Mouse (Mus musculus) embryonic facial prominence, embryonic 14.5 days (tissue): ENCODE measurements around the gene Syt1. TPM values are rescaled to one million over a fixed set of nuclear protein-coding genes. Genes with fewer than 3 reads are reported as not detected.

ENCODE experiments used
- ATAC-seq: fragments of 200-750 bp; cut with Nextera tagmentation; 2 replicates; pipeline ENCODE4 v1.8.0; 2017; ENCODE audit warnings: low read depth, moderate number of reproducible peaks, moderate TSS enrichment
- DNase-seq: peaks from one replicate; pipeline ENCODE4 v3.0.0-alpha.2; 2015; ENCODE audit warnings: low spot score
- H3K27ac ChIP-seq: fragments of 300-500 bp; sonication (generic); replicated peaks from 2 replicates; pipeline ENCODE4 v1.5.1; 2014; ENCODE audit warnings: low read depth, mild to moderate bottlenecking, low read length, moderate library complexity
- H3K27me3 ChIP-seq: fragments of 300-500 bp; sonication (generic); replicated peaks from 2 replicates; pipeline ENCODE4 v1.6.1; 2014; ENCODE audit warnings: low read length; ENCODE audit not compliant: control insufficient read depth, insufficient read depth
- H3K36me3 ChIP-seq: fragments of 300-500 bp; sonication (generic); 2 replicates; pipeline ENCODE4 v1.6.1; 2014; ENCODE audit warnings: low read length, mixed read lengths; ENCODE audit not compliant: control insufficient read depth, insufficient read depth
- H3K4me1 ChIP-seq: fragments of 300-500 bp; sonication (generic); 2 replicates; pipeline ENCODE4 v1.6.1; 2014; ENCODE audit warnings: antibody characterized with exemption, low read length; ENCODE audit not compliant: control insufficient read depth, insufficient read depth
- H3K4me2 ChIP-seq: fragments of 300-500 bp; sonication (generic); 2 replicates; pipeline ENCODE4 v1.6.1; 2014; ENCODE audit warnings: low read depth, mild to moderate bottlenecking, low read length, moderate library complexity, mixed read lengths
- H3K4me3 ChIP-seq: fragments of 300-500 bp; sonication (generic); 2 replicates; pipeline ENCODE4 v1.5.1; 2014; ENCODE audit warnings: low read depth, mild to moderate bottlenecking, low read length
- H3K9ac ChIP-seq: fragments of 300-500 bp; sonication (generic); 2 replicates; pipeline ENCODE4 v1.6.1; 2014; ENCODE audit warnings: low read depth, mild to moderate bottlenecking, low read length, moderate library complexity, mixed read lengths
- H3K9me3 ChIP-seq: fragments of 300-500 bp; sonication (generic); 2 replicates; pipeline ENCODE4 v1.6.1; 2016; ENCODE audit warnings: low read length; ENCODE audit not compliant: control insufficient read depth
- WGBS: fragments of 180-500 bp; shearing (Covaris S2); extraction: QIAGEN DNeasy Blood & Tissue Kit; methylation state at CpG from one replicate; pipeline ENCODE4 v1.1.7; 2014; 5-methylcytosine and 5-hydroxymethylcytosine counted together
- polyA plus RNA-seq: library from polyadenylated mRNA; unstranded; fragments of >200 nt; fragmentation: Nextera tagmentation; extraction: Ambion mirVana; gene quantifications from 2 replicates; pipeline ENCODE4 v1.2.1, GENCODE M21; 2014

The Syt1 gene
- polyA plus RNA-seq, 1 experiment from 2014 or later, result 6.2 TPM

- Histone ChIP-seq H3K9ac (no peak overlapping the region), H3K9me3 (no peaks in the 10 kb centered on the region), H3K27ac (no peak overlapping the region), H3K36me3 (no peaks in the 10 kb centered on the region), H3K4me3 (no peak overlapping the region), H3K27me3 (no peaks in the 10 kb centered on the region), H3K4me1 (0 out of 2 replicates have a peak, but pooled peaks cover 8% of the 10 kb centered on the region), H3K4me2 (no peak overlapping the region)
- no peak for DNase-seq
- no peak for ATAC-seq
- WGBS, result 79% methylated on average over 5 of the region's 5 CpGs
Observed at GRCm38 (mm10) chr10:108571104-108571503, 439.7 kb downstream of the Syt1 start.

GRCm38 (mm10) chr10:108569568-108570139 is 441.1 kb downstream of the Syt1 start:
- peak; percentile 71; the same call in 1 of the 2 replicates for ATAC-seq
- 0 out of 2 replicates have a peak, but pooled peaks cover 8% of the 10 kb centered on the region for H3K4me1 ChIP-seq
- 87% methylated on average over 6 of the region's 6 CpGs for WGBS

GRCm38 (mm10) chr10:108568925-108569324 is 441.9 kb downstream of the Syt1 start:
- H3K27ac ChIP-seq, result no peak overlapping the region
- no peak overlapping the region for H3K4me2 ChIP-seq
- no peak for ATAC-seq
- no peaks in the 10 kb centered on the region for H3K27me3 ChIP-seq
- no peak overlapping the region for H3K4me3 ChIP-seq
- no peaks in the 10 kb centered on the region for H3K9me3 ChIP-seq
- DNase-seq, result no peak
- H3K4me1 ChIP-seq, result 0 out of 2 replicates have a peak, but pooled peaks cover 8% of the 10 kb centered on the region
- H3K36me3 ChIP-seq, result no peaks in the 10 kb centered on the region
- WGBS, result 69% methylated on average over 6 of the region's 6 CpGs
- no peak overlapping the region for H3K9ac ChIP-seq

More at GRCm38 (mm10) chr10:108569568-108570139, 441.1 kb downstream of the Syt1 start:
- DNase-seq, result no peak
- no peaks in the 10 kb centered on the region for H3K36me3 ChIP-seq
- no peak overlapping the region for H3K4me2 ChIP-seq
- no peak overlapping the region for H3K9ac ChIP-seq
- H3K27me3 ChIP-seq, result no peaks in the 10 kb centered on the region
- H3K27ac ChIP-seq, result no peak overlapping the region
- no peak overlapping the region for H3K4me3 ChIP-seq
- H3K9me3 ChIP-seq, result no peaks in the 10 kb centered on the region

- peak; percentile 71 for DNase-seq
- no peak overlapping the region for H3K27ac ChIP-seq
- no peaks in the 10 kb centered on the region for H3K27me3 ChIP-seq
- H3K9ac ChIP-seq, result no peak overlapping the region
- H3K4me3 ChIP-seq, result no peak overlapping the region
- WGBS, result 12% methylated on average over 8 of the region's 8 CpGs
- no peaks in the 10 kb centered on the region for H3K9me3 ChIP-seq
- H3K4me1 ChIP-seq, result 0 out of 2 replicates have a peak, but pooled peaks cover 8% of the 10 kb centered on the region
- H3K4me2 ChIP-seq, result no peak overlapping the region
- ATAC-seq, result peak; percentile 85; the same call in 1 of the 2 replicates
- no peaks in the 10 kb centered on the region for H3K36me3 ChIP-seq
Observed at GRCm38 (mm10) chr10:108568136-108568535, 442.6 kb downstream of the Syt1 start.

GRCm38 (mm10) chr10:108567456-108567855 is 443.3 kb downstream of the Syt1 start:
- Histone ChIP-seq H3K4me3 (no peak overlapping the region), H3K9ac (no peak overlapping the region), H3K27ac (no peak overlapping the region), H3K36me3 (no peaks in the 10 kb centered on the region), H3K4me1 (0 out of 2 replicates have a peak, but pooled peaks cover 8% of the 10 kb centered on the region), H3K27me3 (no peaks in the 10 kb centered on the region), H3K9me3 (no peaks in the 10 kb centered on the region), H3K4me2 (no peak overlapping the region)
- DNase-seq, result no peak
- WGBS, result 94% methylated on average over 6 of the region's 6 CpGs
- no peak for ATAC-seq

GRCm38 (mm10) chr10:108559607-108559908 is 451.2 kb downstream of the Syt1 start:
- Histone ChIP-seq H3K9ac (no peak overlapping the region), H3K27ac (no peak overlapping the region), H3K36me3 (no peaks in the 10 kb centered on the region), H3K27me3 (no peaks in the 10 kb centered on the region), H3K4me2 (no peak overlapping the region), H3K9me3 (no peaks in the 10 kb centered on the region), H3K4me1 (no peaks in the 10 kb centered on the region), H3K4me3 (no peak overlapping the region)
- WGBS, result 64% methylated on average over 2 of the region's 2 CpGs
- ATAC-seq (no peak), DNase-seq (no peak)

GRCm38 (mm10) chr10:108558812-108559606 is 451.8 kb downstream of the Syt1 start:
- DNase-seq, result peak; percentile 35
- ATAC-seq, result no peak
- no peaks in the 10 kb centered on the region for H3K27me3 ChIP-seq
- H3K4me2 ChIP-seq, result no peak overlapping the region
- WGBS, result 67% methylated on average over 19 of the region's 19 CpGs
- H3K9ac ChIP-seq, result no peak overlapping the region
- no peaks in the 10 kb centered on the region for H3K9me3 ChIP-seq
- H3K4me1 ChIP-seq, result no peaks in the 10 kb centered on the region
- no peak overlapping the region for H3K27ac ChIP-seq
- H3K4me3 ChIP-seq, result no peak overlapping the region
- H3K36me3 ChIP-seq, result no peaks in the 10 kb centered on the region

- ATAC-seq, result no peak
- H3K36me3 ChIP-seq, result no peaks in the 10 kb centered on the region
- WGBS, result 85% methylated on average over 6 of the region's 6 CpGs
Observed at GRCm38 (mm10) chr10:108552544-108552943, 458.2 kb downstream of the Syt1 start.

More at GRCm38 (mm10) chr10:108552544-108552943, 458.2 kb downstream of the Syt1 start:
- H3K27me3 ChIP-seq, result no peaks in the 10 kb centered on the region
- H3K4me3 ChIP-seq, result no peak overlapping the region
- no peaks in the 10 kb centered on the region for H3K9me3 ChIP-seq
- H3K4me1 ChIP-seq, result no peaks in the 10 kb centered on the region
- no peak overlapping the region for H3K9ac ChIP-seq
- DNase-seq, result no peak
- no peak overlapping the region for H3K27ac ChIP-seq
- H3K4me2 ChIP-seq, result no peak overlapping the region
